Mouse (Mus musculus): ENCODE data around the gene Hck.

The Hck gene

DNA sequence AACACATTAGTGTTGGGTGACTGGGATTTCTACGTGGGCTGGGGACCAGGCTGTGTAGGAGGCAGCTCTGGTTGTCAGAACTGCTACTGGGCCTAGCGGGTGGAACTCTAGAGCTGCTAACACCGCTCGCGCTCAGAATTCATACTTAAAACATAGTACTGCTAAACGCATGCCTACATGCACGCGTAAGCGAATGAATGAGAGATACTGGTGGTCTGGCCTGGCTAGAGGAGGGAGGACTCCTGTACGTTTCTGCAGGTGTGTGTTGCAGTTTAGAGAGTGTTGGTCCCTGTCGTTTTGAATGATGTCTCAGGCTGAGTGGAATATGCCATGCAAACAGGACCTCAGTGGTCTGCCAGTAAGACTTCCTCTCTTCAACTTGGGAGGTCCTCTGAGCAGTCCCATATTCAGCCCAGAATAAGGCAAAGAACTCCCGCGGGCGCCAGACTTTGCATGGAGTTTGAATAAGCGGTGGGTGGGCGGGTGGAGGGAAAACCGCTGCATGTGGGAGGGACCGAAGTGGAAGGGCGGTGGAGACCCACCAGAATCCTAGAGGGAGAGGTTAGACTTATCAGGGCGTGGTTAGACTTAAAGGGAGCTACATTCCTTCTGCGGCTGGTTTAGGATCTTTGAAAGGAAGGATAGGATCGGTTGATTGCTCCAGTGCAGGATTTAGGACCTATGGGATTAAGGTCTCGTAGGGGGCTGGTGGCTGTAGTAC, 1.1 kb upstream of the Hck start:
- no peak for DNase-seq

DNA sequence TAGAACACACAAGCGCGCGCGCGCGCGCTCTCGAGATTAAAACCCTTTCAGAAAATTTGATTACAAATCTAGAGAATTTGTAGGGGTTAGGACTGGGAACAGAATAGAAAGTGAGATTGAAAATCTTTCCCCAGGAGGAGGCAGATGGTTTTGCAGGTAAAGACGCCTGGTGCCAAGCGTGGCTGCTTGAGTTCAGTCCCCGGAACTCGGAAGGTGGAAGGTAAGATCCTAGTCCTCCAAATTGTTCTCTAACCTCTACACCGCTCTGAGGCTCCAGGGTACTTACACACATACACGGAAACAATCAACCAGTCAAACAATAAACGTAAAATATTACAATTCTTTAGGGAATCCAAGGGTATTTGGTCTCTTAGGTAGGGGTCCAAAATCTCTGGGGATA, 466 bp upstream of the Hck start:
- no peak for DNase-seq

DNA sequence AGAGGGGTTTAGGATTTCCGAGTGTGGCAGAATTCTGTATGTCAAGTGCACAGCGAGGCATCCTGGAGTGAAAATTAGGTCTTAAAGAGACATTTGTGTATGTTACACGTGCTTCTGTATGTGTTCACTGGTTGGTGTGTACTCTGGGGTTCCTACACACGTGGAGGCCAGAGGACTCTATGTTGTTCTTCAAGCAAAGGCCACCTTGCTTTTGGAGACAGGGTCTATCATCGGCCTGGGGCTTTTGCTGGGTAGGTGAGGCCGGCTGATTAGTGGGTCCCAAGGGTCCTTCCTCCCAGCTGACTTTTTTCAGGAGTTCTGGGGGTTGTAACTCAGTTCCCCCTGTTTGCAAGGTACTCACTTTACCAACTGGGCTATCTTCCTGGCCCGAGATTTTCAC, 1.3 kb downstream of the Hck start:
- no peak for DNase-seq

DNA sequence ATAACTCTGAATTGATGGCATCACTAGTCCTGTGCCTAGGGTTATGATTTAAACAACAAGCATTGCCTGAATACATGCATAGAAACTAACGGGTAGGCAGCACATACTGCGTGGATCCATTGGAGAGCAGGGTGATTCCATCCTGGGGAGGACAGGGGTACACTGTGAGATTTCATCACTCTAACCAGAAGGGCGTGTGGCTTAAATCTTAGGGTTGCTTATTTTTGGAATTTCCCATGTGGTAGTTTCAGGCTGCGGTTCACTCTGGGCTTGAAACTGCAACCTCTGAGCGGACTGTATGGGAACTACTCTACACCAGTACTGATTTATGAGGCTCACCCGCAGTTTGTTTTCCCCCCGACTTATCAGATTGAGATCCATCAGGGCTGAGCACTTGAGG, 3.0 kb downstream of the Hck start:
- no peak for DNase-seq

DNA sequence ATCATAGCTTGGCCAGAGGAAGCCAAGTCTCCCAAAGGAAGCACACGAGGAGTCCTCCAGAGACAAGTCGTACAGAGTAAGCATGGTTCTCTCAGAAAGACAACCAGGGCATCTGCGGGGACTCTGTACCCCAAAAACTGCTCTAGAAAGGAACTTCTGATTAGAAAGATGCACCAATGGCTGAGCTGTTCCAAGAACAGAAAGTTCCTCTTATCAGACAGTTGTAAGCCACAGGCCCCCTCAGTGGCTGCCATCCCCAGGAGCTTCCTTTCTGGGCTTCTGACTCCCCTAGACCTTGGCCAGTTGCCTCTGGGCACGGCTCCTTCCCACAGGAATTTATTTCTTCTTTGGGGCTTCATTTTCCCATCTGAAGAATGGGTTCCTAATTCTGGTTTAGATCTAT, 7.4 kb downstream of the Hck start:
- DNase-seq: no peak

DNA sequence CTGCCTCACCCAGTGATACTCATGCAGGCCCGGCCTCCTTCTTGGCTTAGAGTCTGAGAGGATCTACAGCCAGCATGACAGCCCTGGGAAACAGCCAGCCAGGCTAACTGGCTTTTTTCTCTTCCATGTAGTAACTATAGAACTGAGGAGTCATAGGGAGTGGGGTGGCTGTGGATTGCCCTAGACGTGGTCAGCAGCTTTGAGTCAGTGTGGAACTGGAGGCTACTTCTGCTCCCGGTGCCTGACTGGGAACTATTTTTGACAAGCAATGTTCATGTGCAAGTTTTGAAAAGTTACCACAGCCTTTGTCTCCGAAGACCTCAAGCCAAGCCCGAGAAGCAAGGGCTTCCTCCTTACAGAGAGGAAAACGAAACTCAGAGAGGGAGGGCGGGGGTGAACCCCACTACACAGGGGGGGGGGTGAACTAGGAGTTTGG, 8.8 kb downstream of the Hck start:
- no peak for DNase-seq

DNA sequence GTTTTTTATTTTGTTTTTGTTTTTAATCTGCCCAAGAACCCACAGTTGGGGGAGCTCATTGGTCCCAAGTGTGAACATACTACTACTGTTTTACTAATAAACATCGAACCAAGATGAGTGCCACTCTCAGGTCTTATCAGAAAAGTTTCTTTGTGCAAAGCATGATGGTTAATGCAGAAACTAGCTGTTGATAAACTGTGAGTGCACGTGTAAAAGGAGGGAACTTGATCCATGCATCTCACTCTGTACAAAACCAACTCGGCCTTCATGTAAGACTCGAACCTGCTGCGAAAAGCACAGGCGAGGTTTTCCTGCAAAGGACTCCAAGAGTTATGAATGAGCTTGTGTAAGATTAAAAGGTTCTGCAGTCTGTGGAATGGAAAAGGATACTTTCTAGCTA, 11.2 kb downstream of the Hck start:
- DNase-seq: no peak

DNA sequence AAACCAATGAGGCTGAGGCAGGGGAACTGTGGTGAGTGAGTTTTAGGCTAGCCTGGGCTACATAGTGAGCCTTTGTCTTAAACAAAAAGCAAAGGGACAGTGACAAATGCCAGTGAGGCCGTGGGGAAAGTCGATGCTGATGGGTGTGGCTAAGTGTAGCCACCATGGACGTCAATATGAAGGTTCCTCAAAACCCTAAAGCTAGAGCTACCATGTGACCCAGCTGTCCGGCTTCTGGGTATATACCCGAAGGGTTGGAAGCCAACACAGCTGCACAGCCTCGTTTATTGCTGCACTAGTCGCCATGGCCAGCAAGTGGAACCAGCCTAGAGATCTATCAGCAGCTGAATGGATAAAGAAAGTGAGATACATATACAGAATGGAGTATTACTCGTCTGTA, 11.9 kb downstream of the Hck start:
- no peak for DNase-seq

DNA sequence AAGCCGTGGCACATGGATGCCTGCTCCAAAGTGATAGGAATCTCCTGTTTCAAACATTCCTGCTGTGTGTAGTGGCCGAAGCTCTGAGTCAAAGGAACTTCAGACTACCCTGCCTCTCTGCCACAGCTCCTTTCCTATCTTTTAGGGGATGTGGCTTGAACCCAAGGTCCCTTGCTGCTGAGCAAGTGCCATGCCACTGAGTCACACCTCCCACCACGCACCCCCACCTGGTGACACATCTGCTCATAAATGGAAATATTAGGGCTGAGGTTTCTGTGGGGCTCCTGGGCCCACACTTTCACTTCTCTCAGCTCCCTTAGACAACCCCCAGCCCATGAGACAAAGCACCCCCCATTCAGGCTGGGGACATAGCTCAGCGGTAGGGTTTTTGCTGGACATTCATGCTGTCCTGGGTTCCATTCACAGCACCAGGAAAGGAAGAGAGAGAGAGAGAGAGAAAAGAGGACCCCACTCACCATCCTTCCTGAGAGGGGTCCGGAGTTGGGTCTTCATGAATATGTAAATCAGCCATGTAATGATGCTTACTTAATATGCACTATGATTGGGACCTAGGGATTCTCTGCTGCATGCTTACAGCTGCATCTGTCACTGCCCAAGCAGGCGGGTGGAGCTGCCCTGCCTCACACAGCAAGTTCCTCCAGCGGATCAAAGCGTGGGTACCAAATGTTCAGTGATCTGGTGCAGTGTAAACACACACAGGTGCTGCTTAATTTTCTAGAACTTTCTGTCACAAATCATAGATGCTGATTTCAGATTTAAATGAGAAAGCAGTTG, 13.8 kb downstream of the Hck start:
- DNase-seq: no peak

DNA sequence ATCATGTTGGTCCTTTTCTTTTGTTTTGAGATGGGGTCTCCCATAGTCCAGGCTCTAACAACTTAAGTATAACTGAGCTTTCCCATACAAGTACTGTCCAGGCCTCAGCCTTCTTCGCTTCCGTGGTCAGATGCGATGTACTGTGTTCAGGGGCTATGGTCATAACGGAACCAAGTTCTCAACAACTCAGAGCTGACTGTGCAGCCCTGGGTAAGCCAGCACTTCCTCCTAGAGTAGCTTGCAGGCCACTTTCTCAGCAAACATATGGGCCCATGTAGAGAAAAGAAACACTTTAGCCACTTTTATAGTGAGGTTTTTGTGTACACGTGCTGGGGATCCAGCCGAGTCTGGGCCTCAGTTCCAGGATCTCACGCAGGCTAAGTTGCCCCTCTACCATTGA, 14.4 kb downstream of the Hck start:
- DNase-seq: no peak

DNA sequence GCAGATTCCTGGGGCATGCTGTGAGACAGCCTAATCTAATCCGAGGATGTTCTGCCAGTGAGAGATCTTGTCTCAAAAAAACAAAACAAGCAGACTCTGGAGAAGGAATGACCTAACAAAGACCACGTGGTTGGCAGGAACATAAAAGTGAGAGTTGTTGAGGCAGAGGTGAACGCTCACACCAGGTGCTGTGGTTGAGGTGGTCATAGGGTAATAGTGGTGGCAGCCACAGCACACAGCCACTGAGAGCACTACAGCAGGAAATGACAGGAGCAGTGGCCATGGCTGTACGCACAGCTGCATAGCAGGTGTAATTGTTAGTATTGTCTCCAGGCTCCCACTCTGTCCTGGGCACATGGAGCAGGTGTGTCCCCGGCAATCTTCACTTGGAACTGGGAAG, 17.6 kb downstream of the Hck start:
- DNase-seq: no peak

DNA sequence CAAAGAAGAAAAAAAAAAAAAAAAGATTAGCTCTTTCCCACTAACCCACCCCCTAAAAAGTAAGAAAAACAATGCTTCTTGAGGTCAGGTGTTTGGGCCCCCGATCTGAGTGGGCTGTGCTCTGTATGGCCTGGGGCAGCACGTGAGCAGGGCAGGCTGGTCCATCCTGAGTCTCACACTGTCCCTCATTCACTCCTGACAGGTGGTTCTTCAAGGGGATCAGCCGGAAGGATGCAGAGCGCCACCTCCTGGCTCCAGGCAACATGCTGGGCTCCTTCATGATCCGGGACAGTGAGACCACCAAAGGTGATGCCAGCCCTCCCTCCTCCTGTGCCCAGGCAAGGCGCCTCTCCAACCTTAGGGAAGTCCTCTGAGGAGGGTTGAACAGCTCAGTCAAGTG, 22.8 kb downstream of the Hck start:
- DNase-seq: peak; percentile 45 to 49

DNA sequence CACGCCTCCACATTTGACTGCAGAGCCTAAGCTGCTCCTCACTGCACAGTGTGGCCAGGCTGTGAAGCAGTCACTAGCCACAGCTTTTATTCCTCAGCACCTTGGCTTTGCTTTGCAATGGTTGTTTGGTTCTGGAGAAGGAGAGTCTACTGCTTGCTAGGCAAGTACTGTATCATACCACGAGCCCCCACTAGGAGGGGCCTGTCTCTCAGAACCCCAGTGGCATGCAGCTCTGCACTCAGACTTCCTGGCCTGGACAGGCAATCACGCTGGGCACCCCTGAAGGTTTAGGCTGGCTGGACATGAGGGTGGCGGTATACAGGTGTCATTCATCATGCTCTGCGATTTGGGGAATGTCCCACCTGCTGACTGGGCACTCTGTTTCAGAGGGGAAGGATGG, 26.0 kb downstream of the Hck start:
- no peak for DNase-seq

DNA sequence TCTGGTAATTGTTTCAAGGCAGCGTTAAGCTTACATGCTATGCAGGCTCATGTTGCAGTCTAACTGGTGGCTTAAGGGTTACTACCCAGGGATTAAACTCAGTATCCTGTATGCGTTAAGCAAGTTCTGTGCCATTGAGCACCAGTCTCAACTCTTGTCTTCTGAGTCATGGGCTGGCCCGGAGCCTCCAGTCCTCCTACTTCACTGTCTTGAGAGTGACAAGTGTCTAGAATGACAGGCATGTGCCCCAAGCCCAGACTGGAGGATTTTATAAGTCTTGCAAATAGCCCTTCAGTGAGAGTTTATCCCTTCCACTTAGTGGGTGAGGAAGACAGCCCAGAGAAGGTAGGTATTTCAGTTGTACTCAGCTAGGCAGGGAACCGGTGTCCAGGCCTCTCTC, 27.9 kb downstream of the Hck start:
- no peak for DNase-seq

DNA sequence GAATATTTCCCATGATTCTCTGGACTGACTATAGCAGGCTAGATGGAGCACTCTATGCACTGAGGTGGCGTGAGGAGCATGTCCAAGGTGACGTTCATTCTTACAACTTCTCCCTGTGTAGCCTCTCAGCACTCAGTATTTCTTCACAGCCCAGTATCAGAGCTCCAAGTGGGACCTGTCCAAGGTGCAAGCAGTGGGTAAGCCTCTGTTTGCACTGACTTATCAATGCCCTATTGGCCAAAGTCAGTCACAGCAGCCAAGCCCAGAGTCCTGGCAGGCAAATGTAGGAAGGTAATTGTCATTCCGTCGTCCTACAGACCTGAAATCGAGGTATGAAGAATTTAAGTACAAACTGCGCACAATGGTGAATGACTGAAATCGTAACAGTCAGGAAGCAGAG, 30.9 kb downstream of the Hck start:
- DNase-seq: no peak

DNA sequence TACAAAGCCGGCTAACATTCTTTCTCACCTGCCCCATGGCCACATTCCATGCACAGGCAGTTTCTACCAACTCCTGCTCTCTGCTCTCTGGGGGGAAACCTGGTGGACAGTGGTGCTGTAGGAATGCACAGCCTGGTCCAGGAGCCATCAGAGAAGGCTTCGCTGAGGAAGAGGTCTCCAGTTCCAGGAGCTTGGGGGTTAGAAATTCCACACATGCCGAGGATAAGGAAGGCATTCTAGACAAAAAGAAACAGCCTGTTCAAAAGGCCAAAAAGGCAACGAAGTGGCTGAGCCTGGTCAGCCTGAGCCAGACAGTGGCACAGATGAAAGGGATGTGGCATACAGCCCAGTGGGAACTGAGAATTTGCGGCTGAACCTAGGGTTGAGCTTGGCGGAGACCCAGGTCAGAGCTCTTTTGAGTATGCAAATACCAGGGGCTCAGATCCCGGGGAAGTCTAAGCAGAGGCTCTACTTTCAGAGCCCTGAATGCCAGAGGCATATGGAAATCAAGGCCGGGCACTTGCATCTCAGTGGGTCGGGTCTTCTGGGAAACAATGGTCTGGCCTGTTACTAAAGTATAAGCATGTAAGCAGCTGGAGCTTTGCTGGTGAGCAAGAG, 31.8 kb downstream of the Hck start:
- peak; percentile 61 to 71 for DNase-seq

DNA sequence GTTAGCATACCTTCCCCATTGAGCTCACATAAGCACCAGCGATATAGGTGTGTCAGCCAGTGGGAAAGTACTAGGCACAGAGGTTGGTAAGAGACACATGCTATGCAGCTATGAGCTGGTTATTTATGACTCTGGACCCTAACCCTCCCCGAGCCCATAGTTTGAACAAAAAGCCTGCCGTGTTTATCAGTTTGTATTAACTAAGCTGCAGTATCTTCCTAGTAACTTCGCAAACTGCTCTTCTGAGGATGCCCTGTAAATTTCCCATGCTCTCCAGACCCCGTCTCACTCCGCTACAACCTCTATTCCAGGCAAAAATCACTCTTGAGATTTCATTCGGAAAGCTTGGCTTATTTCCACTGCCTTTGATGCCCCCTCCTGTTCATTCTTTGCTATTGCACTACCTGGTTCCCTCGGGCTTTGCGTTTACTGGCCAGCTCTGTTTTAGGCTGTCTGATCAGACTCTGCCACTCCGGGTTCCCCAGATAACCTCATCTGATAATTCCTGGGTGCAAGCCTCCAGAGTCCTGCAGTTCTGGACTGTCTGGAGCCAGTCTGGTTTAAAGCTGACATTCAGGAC, 34.4 kb downstream of the Hck start:
- DNase-seq: peak; percentile 77 to 88

DNA sequence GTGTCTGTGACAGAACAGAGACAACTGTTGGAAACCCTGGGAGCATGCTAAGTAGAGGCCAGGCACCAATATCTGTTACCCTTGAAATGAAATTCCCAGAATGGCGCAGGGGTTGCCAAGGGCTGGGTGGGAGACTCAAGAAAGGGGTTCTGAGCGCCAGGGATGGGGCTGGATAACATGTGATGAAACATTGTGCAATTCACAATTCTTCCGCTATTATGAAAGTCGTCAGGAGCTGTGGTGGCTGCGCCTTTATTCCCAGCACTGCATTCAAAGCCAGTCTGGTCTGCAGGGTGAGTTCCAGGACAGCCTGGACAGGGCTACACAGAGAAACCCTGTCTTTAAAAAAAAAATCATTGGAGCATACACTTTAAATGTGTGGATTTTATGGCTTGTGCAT, 37.1 kb downstream of the Hck start:
- no peak for DNase-seq

DNA sequence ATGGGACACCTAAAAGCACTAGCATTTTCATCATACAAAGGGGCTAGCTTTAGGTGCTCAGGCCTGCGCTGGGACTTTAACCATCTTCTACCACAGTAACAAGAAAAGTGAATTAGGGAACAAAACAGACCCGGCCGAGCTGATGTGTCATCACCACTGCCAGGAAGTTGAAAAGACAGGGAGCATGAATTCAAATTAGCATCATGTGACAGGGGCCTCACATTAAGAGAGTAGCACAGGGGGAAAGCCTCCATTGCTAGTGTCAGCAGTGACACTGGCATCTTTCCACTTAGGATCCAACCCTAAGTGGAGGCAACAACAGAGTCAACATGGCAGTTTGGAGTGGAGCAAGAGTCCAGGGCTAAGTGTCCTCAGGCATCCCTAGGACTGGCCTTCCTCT, 39.0 kb downstream of the Hck start:
- DNase-seq: no peak

DNA sequence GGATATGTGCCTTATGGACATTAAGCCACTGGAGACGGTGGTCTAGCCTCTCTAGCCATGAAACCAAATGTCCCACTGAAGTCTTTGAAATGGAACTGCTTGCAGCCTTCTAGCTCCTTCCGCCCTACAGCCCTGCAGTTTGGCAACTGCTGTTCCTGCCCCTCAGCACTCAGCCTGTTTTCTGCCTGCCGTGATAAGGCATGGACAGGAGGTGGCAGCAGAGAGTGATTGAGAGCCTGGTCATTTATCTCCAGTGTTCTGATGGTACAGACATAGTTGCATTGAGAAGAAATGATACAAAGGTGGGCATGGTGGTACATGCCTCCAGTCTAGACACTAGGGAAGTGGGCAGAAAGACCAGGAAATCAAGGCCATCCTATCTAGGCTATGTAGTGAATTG, 39.4 kb downstream of the Hck start:
- peak; percentile 89 to 91 for DNase-seq

DNA sequence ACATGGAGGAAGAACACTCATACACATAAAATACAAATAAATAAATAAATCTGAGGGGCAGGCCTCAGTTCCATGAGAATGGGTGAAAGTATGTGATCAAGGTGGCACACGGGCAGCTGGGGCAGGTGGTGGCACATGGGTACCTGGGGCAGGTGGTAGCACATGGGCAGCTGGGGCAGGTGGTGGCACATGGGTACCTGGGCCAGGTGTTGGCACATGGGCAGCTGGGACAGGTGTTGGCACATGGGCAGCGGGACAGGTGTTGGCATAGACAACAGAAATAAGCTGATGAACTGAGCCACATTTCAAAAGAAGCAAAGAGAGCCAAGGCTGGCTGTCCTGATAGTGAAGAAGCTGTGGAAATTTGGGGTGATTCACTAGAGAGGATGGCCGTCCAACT, 41.5 kb downstream of the Hck start:
- no peak for DNase-seq

DNA sequence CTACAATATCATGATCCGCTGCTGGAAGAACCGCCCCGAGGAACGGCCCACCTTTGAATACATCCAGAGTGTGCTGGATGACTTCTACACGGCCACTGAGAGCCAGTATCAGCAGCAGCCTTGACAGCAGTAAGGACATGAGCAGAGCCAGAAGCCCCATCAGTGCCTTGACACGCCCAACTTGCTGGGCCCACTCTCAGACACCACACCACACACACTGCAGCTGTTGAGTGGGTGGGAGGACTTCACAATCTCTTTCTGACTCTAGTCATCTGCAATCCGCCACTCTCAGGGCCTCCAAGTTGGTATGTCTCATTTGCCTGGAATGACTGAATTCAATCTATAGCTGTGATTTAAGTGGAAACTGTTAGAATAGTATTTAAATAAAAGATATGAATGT, 42.8 kb downstream of the Hck start:
- DNase-seq: no peak

DNA sequence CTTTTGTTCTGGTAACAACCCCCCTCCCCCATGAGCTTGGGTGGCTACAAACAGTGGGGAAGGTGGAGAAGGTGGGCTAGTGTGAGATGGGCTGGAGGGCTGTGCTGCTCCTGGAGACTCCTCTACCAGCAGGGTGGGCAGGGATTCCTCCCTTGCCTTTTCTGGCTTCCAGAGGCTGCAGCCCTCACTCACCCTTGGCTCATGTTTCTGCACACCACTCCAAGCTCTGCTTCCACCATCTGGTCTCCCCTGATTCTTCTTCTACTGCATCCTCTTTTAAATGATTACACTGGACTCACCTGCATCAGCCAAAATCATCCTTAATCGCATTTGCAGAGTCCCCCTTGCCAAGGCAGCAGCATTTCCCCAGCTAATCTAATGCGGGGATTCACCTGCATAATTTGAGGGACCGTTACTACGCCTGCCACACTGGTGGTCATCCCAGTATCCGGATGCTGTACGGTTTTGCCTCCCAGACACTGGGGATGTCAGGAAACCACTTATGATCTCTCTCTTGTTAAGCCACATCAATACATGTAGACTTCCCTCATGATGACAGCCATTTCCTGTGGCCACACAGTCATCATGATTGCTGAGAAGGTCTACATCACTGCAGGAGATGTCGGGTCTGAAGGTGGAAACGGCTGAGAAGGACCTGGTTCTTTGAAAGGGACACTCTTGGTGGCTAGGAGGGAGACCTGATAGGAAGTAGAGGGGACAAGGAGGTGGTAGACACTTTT, 43.8 kb downstream of the Hck start:
- peak; percentile 52 to 60 for DNase-seq
